Mouse (Mus musculus): ENCODE data around the gene Wipi2.

GRCm38 (mm10) chr5:142649460-142650050 lies 22.1 kb downstream of the Wipi2 start:
- TF ChIP-seq SIN3A (IDR thresholded peaks at IDR 0.05; ENCODE audit: low read length) (no peak), CTCF (IDR thresholded peaks at IDR 0.05 in 2 of 3, conservative IDR thresholded peaks at IDR 0.05 in 1 of 3; ENCODE audit: control insufficient read depth in 1 of 3, insufficient read depth in 1 of 3, low read depth in 2 of 3, low read length in 3 of 3, poor library complexity in 1 of 3, severe bottlenecking in 1 of 3) (no peak), RCOR1 (IDR thresholded peaks at IDR 0.05; ENCODE audit: low read depth, low read length) (no peak), E2F4 (IDR thresholded peaks at IDR 0.05; ENCODE audit: borderline replicate concordance, low read depth, low read length) (no peak), BHLHE40 (IDR thresholded peaks at IDR 0.05; ENCODE audit: borderline replicate concordance, low read depth, low read length) (no peak), GATA1 (IDR thresholded peaks at IDR 0.05; ENCODE audit: low read depth, low read length) (no peak), ELF1 (IDR thresholded peaks at IDR 0.05; ENCODE audit: low read depth, low read length) (no peak), ZNF384 (IDR thresholded peaks at IDR 0.05; ENCODE audit: low read depth, low read length) (no peak), USF1 (IDR thresholded peaks at IDR 0.05; ENCODE audit: low read depth, low read length) (no peak), CHD2 (IDR thresholded peaks at IDR 0.05; ENCODE audit: low read length) (no peak), POLR2A (IDR thresholded peaks at IDR 0.05; ENCODE audit: control insufficient read depth in 1 of 2, insufficient read depth in 1 of 2, low read depth in 1 of 2, low read length in 2 of 2, poor library complexity in 1 of 2) (no peak), EP300 (IDR thresholded peaks at IDR 0.05; ENCODE audit: low read depth in 1 of 2, low read length in 2 of 2) (no peak), RAD21 (IDR thresholded peaks at IDR 0.05; ENCODE audit: low read depth, low read length) (no peak), MAX (IDR thresholded peaks at IDR 0.05; ENCODE audit: low read length) (no peak)

All from MEL (cell line).